Mouse (Mus musculus) hindbrain, postnatal 0 days (tissue): Measurements from ENCODE around the gene Olfml1. TPM values are rescaled to one million over a fixed set of nuclear protein-coding genes. Genes with fewer than 3 reads are reported as not detected.

Source experiments
- ATAC-seq: fragments of 200-750 bp; cut with Nextera tagmentation; 2 replicates; pipeline ENCODE4 v1.8.0; 2017; ENCODE audit warnings: mild to moderate bottlenecking, moderate TSS enrichment, moderate library complexity
- DNase-seq: peaks from one replicate; pipeline ENCODE4 v3.0.0-alpha.2; 2015; ENCODE audit warnings: low spot score
- H3K27ac ChIP-seq: fragments of 300-500 bp; sonication (generic); 2 replicates; pipeline ENCODE4 v1.5.1; 2014; ENCODE audit warnings: mild to moderate bottlenecking
- H3K27me3 ChIP-seq: fragments of 300-500 bp; sonication (generic); 2 replicates; pipeline ENCODE4 v1.6.1; 2014; ENCODE audit warnings: low read length, mixed read lengths; ENCODE audit not compliant: insufficient read depth
- H3K36me3 ChIP-seq: fragments of 300-500 bp; sonication (generic); 2 replicates; pipeline ENCODE4 v1.6.1; 2014; ENCODE audit warnings: low read length, mixed read lengths; ENCODE audit not compliant: insufficient read depth
- H3K4me1 ChIP-seq: fragments of 300-500 bp; sonication (generic); 2 replicates; pipeline ENCODE4 v1.6.1; 2014; ENCODE audit warnings: antibody characterized with exemption, low read length, mixed read lengths; ENCODE audit not compliant: insufficient read depth
- H3K4me2 ChIP-seq: fragments of 300-500 bp; sonication (generic); 2 replicates; pipeline ENCODE4 v1.6.1; 2014; ENCODE audit warnings: low read depth, mild to moderate bottlenecking, low read length, moderate library complexity, mixed read lengths
- H3K4me3 ChIP-seq: fragments of 300-500 bp; sonication (generic); 2 replicates; pipeline ENCODE4 v1.5.1; 2014; ENCODE audit warnings: low read length
- H3K9ac ChIP-seq: fragments of 300-500 bp; sonication (generic); replicated peaks from 2 replicates; pipeline ENCODE4 v1.6.1; 2014; ENCODE audit warnings: mild to moderate bottlenecking, low read length, moderate library complexity, mixed read lengths
- H3K9me3 ChIP-seq: fragments of 300-500 bp; sonication (generic); 2 replicates; pipeline ENCODE4 v1.6.1; 2016; ENCODE audit warnings: low read length, mixed read lengths
- CTCF ChIP-seq: IDR thresholded peaks from 2 replicates; pipeline ENCODE4 v1.5.1; 2016; ENCODE audit warnings: antibody characterized with exemption, control low read depth, low read depth
- WGBS: fragments of 180-500 bp; shearing (Covaris S2); extraction: QIAGEN DNeasy Blood & Tissue Kit; methylation state at CpG from one replicate; pipeline ENCODE4 v1.1.7; 2014; 5-methylcytosine and 5-hydroxymethylcytosine counted together
- polyA plus RNA-seq: library from polyadenylated mRNA; unstranded; fragments of >200 nt; fragmentation: Nextera tagmentation; extraction: Ambion mirVana; gene quantifications from 2 replicates; pipeline ENCODE4 v1.2.1, GENCODE M21; 2015
- total RNA-seq: library from RNA; depleted of rRNA; stranded (reverse); fragments of >200 nt; gene quantifications from 2 replicates; pipeline ENCODE4 v1.2.3, GENCODE M21; 2014

Olfml1 gene
- total and polyA plus RNA-seq, 2 experiments from 2014 or later = 5.5 to 6.0 TPM

GRCm38 (mm10) chr7:107602913-107603312, 35.7 kb downstream of the Olfml1 start:
- ATAC-seq (no peak), DNase-seq (no peak)
- no peaks in the 10 kb centered on the region for H3K9me3 ChIP-seq
- no peaks in the 10 kb centered on the region for H3K27me3 ChIP-seq
- no peaks in the 10 kb centered on the region for H3K4me1 ChIP-seq
- H3K4me2 ChIP-seq = no peak overlapping the region
- no peak for TF ChIP-seq CTCF
- no peak overlapping the region for H3K27ac ChIP-seq
- WGBS = 43% methylated on average over 6 of the region's 6 CpGs
- no peak overlapping the region for H3K4me3 ChIP-seq
- H3K9ac ChIP-seq = no peak overlapping the region
- H3K36me3 ChIP-seq = no peaks in the 10 kb centered on the region

- ATAC-seq (no peak), DNase-seq (no peak)
- H3K27me3 ChIP-seq = no peaks in the 10 kb centered on the region
- H3K9me3 ChIP-seq = no peaks in the 10 kb centered on the region
- no peaks in the 10 kb centered on the region for H3K36me3 ChIP-seq
- no peak overlapping the region for H3K4me3 ChIP-seq
- TF ChIP-seq CTCF = no peak
- no peaks in the 10 kb centered on the region for H3K4me1 ChIP-seq
- 94% methylated on average over 1 of the region's 1 CpGs for WGBS
- no peak overlapping the region for H3K4me2 ChIP-seq
- no peak overlapping the region for H3K27ac ChIP-seq
- no peak overlapping the region for H3K9ac ChIP-seq
Observed at GRCm38 (mm10) chr7:107607766-107608165, 40.5 kb downstream of the Olfml1 start.

DNA sequence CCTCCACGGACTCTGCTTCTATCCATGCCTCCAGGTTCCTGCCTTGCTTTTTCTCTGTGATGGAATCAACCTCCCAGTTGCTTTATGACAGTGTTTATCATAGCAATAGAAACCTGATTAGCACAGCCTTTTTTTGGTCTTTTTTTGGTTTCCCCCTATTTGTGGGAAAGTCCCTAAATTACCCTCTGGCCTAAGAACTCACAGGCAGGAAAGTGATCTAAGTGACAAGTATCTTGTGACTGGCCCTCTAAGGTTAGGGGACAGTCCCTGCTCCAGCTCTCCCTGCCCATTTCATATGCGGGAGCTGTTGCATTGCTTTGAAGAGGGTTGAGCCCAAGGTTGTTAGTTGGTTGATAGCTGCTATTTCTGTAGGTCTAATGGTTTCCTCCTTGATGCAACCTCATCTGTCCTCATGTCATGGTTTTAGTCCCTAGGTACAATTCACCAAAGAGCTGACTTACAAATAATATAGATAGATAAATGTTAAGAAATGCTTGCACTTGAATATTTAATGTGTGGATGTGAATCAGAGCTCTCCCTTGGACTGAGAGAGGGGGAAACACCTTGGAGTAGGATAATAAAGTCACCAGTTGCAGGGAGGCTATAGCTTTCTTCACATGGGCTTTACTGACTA, 42.5 kb downstream of the Olfml1 start:
- H3K4me1 ChIP-seq = no peaks in the 10 kb centered on the region
- 86% methylated on average over 2 of the region's 2 CpGs for WGBS
- H3K4me2 ChIP-seq = no peak overlapping the region
- TF ChIP-seq CTCF = no peak
- no peaks in the 10 kb centered on the region for H3K9me3 ChIP-seq
- no peaks in the 10 kb centered on the region for H3K36me3 ChIP-seq
- no peak for ATAC-seq
- H3K27me3 ChIP-seq = no peaks in the 10 kb centered on the region
- no peak for DNase-seq
- no peak overlapping the region for H3K4me3 ChIP-seq
- no peak overlapping the region for H3K9ac ChIP-seq
- no peak overlapping the region for H3K27ac ChIP-seq

DNA sequence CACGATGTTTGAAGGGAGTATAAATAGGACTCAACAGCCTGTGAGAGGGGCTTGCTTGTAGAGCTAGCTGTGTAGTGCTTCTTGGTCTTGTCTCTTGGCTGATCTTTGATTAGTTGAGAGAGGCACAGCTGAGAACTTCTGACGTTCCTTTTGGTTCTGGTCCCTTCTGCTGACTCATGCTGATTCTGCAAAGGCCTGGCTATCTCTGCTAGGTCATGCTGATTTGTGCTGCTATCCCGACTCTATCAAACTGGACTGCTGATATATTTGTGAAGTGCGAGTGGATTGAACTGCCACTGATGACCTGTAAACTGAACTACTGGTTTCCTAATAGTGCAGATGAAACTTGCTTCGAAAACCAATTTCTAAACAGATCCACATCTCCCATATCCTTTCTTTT, 43.6 kb downstream of the Olfml1 start:
- Histone ChIP-seq H3K4me3 (no peak overlapping the region), H3K36me3 (no peaks in the 10 kb centered on the region), H3K9ac (no peak overlapping the region), H3K4me2 (no peak overlapping the region), H3K9me3 (no peaks in the 10 kb centered on the region), H3K4me1 (no peaks in the 10 kb centered on the region), H3K27ac (no peak overlapping the region), H3K27me3 (no peaks in the 10 kb centered on the region)
- WGBS = 95% methylated on average over 5 of the region's 5 CpGs
- no peak for TF ChIP-seq CTCF
- ATAC-seq (no peak), DNase-seq (no peak)

GRCm38 (mm10) chr7:107618028-107618992, 51.1 kb downstream of the Olfml1 start:
- Histone ChIP-seq H3K9me3 (no peaks in the 10 kb centered on the region), H3K4me2 (no peak overlapping the region), H3K27ac (no peak overlapping the region), H3K4me1 (no peaks in the 10 kb centered on the region), H3K27me3 (no peaks in the 10 kb centered on the region), H3K36me3 (no peaks in the 10 kb centered on the region), H3K4me3 (no peak overlapping the region), H3K9ac (no peak overlapping the region)
- no peak for TF ChIP-seq CTCF
- 33% methylated on average over 10 of the region's 11 CpGs for WGBS
- peak; percentile 29; the same call in 1 of the 2 replicates for ATAC-seq
- DNase-seq = no peak

DNA sequence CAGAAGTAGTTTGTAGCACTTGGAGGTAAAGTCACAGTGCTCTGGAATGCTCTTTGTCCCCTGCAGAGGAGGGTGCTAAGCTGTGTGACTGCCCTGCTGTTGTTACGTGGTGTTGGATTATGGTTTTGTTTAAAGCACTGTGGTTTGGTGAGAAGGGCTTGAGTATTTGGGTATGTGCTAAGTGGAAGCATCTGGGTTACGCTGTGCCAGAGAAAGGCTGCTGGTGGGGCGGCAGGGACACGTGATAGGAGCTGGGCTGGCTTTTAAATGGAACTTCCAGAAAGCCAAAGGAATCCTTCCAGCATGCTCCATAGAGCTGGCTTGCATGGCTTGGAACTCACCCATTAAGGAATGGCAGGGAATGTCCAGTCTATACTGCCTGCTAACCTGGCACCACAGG, 52.0 kb downstream of the Olfml1 start:
- ATAC-seq (no peak), DNase-seq (no peak)
- no peaks in the 10 kb centered on the region for H3K9me3 ChIP-seq
- no peaks in the 10 kb centered on the region for H3K36me3 ChIP-seq
- no peaks in the 10 kb centered on the region for H3K27me3 ChIP-seq
- TF ChIP-seq CTCF = no peak
- H3K27ac ChIP-seq = no peak overlapping the region
- WGBS = 74% methylated on average over 4 of the region's 4 CpGs
- H3K9ac ChIP-seq = no peak overlapping the region
- H3K4me2 ChIP-seq = no peak overlapping the region
- no peak overlapping the region for H3K4me3 ChIP-seq
- no peaks in the 10 kb centered on the region for H3K4me1 ChIP-seq
